Mouse (Mus musculus): ENCODE results near the gene Glra1.

DNA sequence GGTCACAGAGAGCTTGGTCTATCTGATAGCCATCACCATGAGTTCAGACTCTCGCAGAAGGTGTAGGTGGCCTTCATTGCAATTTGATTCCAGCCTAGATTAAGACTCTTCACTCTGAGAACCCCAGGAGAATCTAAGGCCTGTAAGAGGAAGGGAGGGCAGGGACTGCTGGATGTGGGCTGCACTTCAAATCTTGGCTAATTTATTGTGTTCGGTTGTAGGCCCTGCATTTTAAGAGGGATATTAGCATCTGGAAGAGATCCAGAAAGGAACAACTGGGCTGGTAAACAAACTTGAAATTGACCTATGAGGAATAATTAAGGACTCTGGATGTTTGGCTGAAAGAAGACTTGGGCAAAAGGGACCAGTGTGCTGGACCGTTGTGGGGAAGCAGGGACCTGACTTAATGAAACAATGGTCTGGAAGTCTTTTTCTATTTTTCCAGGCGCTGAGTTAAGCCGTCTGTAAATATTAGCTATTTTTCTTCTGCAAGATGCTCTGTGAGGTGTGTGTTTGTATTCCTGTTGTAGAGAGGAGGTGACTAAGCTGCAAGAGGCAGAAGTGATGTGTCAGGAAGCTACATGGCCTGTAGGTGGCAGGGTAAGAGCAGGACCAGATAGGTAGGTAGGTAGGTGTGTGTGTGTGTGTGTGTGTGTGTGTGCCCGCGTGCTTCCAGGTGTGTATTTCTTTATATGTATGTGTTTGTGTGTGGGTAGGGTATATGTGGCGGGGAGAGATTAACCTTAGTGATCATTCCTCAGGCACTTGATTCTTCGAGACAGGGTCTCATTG, 18.4 kb downstream of the Glra1 start:
- TF ChIP-seq CTCF (IDR thresholded peaks at IDR 0.05; ENCODE audit: low read depth, low read length) = no peak
- TF ChIP-seq GATA1 (IDR thresholded peaks at IDR 0.05; ENCODE audit: borderline replicate concordance, low read length) = no peak
